Mouse (Mus musculus): ENCODE data around the gene Akt1s1.

GRCm38 (mm10) chr7:44851625-44852234 lies 2.9 kb downstream of the Akt1s1 start:
- TF ChIP-seq CTCF (IDR thresholded peaks at IDR 0.05; ENCODE audit: low read depth) (no peak), EP300 (IDR thresholded peaks at IDR 0.05; ENCODE audit: low read depth) (no peak)

All from heart, postnatal 0 days (tissue).